Mouse (Mus musculus): ENCODE results near the gene Cd81.

GRCm38 (mm10) chr7:143069751-143070400 lies 17.3 kb downstream of the Cd81 start:
- TF ChIP-seq POLR2A (IDR thresholded peaks at IDR 0.05; ENCODE audit: borderline replicate concordance, control insufficient read depth, low read depth, low read length) (no peak), CTCF (IDR thresholded peaks at IDR 0.05; ENCODE audit: control insufficient read depth, insufficient read depth, low read length) (no peak)

Data from bone marrow, adult 2 months (tissue).